Mouse (Mus musculus) MEL (cell line): ENCODE results near the gene Kcnj15. TPM values are rescaled to one million over a fixed set of nuclear protein-coding genes. Genes with fewer than 3 reads are reported as not detected.

ENCODE experiments used
- DNase-seq: peaks from one replicate; pipeline ENCODE4 v3.0.0; 2011; ENCODE audit warnings: low read depth, low spot score
- H3K27ac ChIP-seq: 2 replicates; pipeline ENCODE4 v1.5.1; 2012; ENCODE audit warnings: low read depth, mild to moderate bottlenecking, control low read depth, low read length, moderate library complexity; ENCODE audit not compliant: control insufficient read depth
- H3K27me3 ChIP-seq, 2 experiments: fragments of 150-350 bp in 1 of 2; sonication (generic) in 1 of 2; 2 replicates each; pipeline ENCODE4 v1.6.1; 2012; ENCODE audit warnings: low read length in 2 of 2, mild to moderate bottlenecking in 2 of 2, improper control_type of control experiment in 1 of 2, moderate library complexity in 1 of 2; ENCODE audit not compliant: insufficient read depth in 2 of 2, control insufficient read depth in 1 of 2
- H3K36me3 ChIP-seq, 2 experiments: 2 replicates each; pipeline ENCODE4 v1.6.1; 2012 to 2014; ENCODE audit warnings: low read length in 2 of 2, improper control_type of control experiment in 1 of 2, inconsistent platforms in 1 of 2, mild to moderate bottlenecking in 1 of 2; ENCODE audit not compliant: insufficient read depth in 2 of 2, control insufficient read depth in 1 of 2
- H3K4me1 ChIP-seq, 2 experiments: fragments of 150-350 bp in 1 of 2; sonication (generic) in 1 of 2; 2 replicates each; pipeline ENCODE4 v1.6.1; 2012; ENCODE audit warnings: low read length in 2 of 2, improper control_type of control experiment in 1 of 2, mild to moderate bottlenecking in 1 of 2; ENCODE audit not compliant: insufficient read depth in 2 of 2, control insufficient read depth in 1 of 2
- H3K4me3 ChIP-seq, 2 experiments: fragments of 150-350 bp in 1 of 2; sonication (generic) in 1 of 2; 2 replicates each; pipeline ENCODE4 v1.5.1; 2012; ENCODE audit warnings: low read depth in 2 of 2, low read length in 2 of 2, mild to moderate bottlenecking in 2 of 2, moderate library complexity in 2 of 2, control low read depth in 1 of 2, improper control_type of control experiment in 1 of 2; ENCODE audit not compliant: control insufficient read depth in 1 of 2, insufficient read depth in 1 of 2
- H3K79me2 ChIP-seq: 2 replicates; pipeline ENCODE4 v1.6.1; 2012; ENCODE audit warnings: mild to moderate bottlenecking, low read length, moderate library complexity; ENCODE audit not compliant: control insufficient read depth, poor library complexity, insufficient read depth
- H3K9ac ChIP-seq: 2 replicates; pipeline ENCODE4 v1.6.1; 2012; ENCODE audit warnings: low read depth, mild to moderate bottlenecking, control low read depth, low read length, moderate library complexity; ENCODE audit not compliant: control insufficient read depth, poor library complexity, severe bottlenecking
- H3K9me3 ChIP-seq: fragments of 150-350 bp; sonication (generic); replicated peaks from 2 replicates; pipeline ENCODE4 v1.6.1; 2012; ENCODE audit warnings: mild to moderate bottlenecking, low read length, improper control_type of control experiment, moderate library complexity; ENCODE audit not compliant: insufficient read depth
- EP300 ChIP-seq, 2 experiments: IDR thresholded peaks; 2 replicates each; pipeline ENCODE4 v1.6.1; 2011; ENCODE audit warnings: improper control_type of control experiment in 2 of 2, low read length in 2 of 2, low read depth in 1 of 2, mild to moderate bottlenecking in 1 of 2
- HCFC1 ChIP-seq: IDR thresholded peaks from 2 replicates; pipeline ENCODE4 v1.6.1; 2012; ENCODE audit warnings: low read depth, mild to moderate bottlenecking, inconsistent platforms, low read length, improper control_type of control experiment, moderate library complexity
- JUND ChIP-seq: IDR thresholded peaks from 2 replicates; pipeline ENCODE4 v1.6.1; 2011; ENCODE audit warnings: low read depth, mild to moderate bottlenecking, improper control_type of control experiment, low read length
- MAFK ChIP-seq: IDR thresholded peaks from 2 replicates; pipeline ENCODE4 v1.6.1; 2011; ENCODE audit warnings: low read depth, mild to moderate bottlenecking, low read length, improper control_type of control experiment, borderline replicate concordance
- MAX ChIP-seq: IDR thresholded peaks from 2 replicates; pipeline ENCODE4 v1.6.1; 2011; ENCODE audit warnings: low read length, improper control_type of control experiment
- MAZ ChIP-seq: IDR thresholded peaks from 2 replicates; pipeline ENCODE4 v1.6.1; 2012; ENCODE audit warnings: low read depth, mild to moderate bottlenecking, inconsistent platforms, low read length, improper control_type of control experiment
- MEF2A ChIP-seq: IDR thresholded peaks from 2 replicates; pipeline ENCODE4 v1.6.1; 2014; ENCODE audit warnings: low read depth, mild to moderate bottlenecking, inconsistent platforms, low read length, improper control_type of control experiment; ENCODE audit not compliant: poor library complexity, insufficient replicate concordance, severe bottlenecking; ENCODE audit errors: extremely low read depth
- MXI1 ChIP-seq: IDR thresholded peaks from 2 replicates; pipeline ENCODE4 v1.6.1; 2011; ENCODE audit warnings: mild to moderate bottlenecking, low read depth, low read length, improper control_type of control experiment
- MYB ChIP-seq: IDR thresholded peaks from 2 replicates; pipeline ENCODE4 v1.6.1; 2011; ENCODE audit warnings: mild to moderate bottlenecking, low read depth, low read length, improper control_type of control experiment
- MYC ChIP-seq: IDR thresholded peaks from 2 replicates; pipeline ENCODE4 v1.6.1; 2011; ENCODE audit warnings: low read depth, mild to moderate bottlenecking, low read length, improper control_type of control experiment, moderate library complexity
- POLR2AphosphoS2 ChIP-seq: IDR thresholded peaks from 2 replicates; pipeline ENCODE4 v1.6.1; 2011; ENCODE audit warnings: low read length, improper control_type of control experiment
- POLR2AphosphoS5 ChIP-seq: IDR thresholded peaks from 2 replicates; pipeline ENCODE4 v1.6.1; 2012; ENCODE audit warnings: low read depth, borderline replicate concordance, mild to moderate bottlenecking, inconsistent platforms, low read length, moderate library complexity, mixed read lengths
- TAL1 ChIP-seq: IDR thresholded peaks from 2 replicates; pipeline ENCODE4 v1.6.1; 2012; ENCODE audit warnings: mild to moderate bottlenecking, inconsistent platforms, low read length, moderate library complexity, mixed read lengths
- TCF12 ChIP-seq: IDR thresholded peaks from 2 replicates; pipeline ENCODE4 v1.6.1; 2014; ENCODE audit warnings: low read depth, mild to moderate bottlenecking, inconsistent platforms, low read length, improper control_type of control experiment, moderate library complexity
- USF1 ChIP-seq: IDR thresholded peaks from 2 replicates; pipeline ENCODE4 v1.6.1; 2014; ENCODE audit warnings: low read depth, mild to moderate bottlenecking, inconsistent platforms, low read length, improper control_type of control experiment, moderate library complexity
- ZKSCAN1 ChIP-seq: IDR thresholded peaks from 2 replicates; pipeline ENCODE4 v1.6.1; 2012; ENCODE audit warnings: low read depth, mild to moderate bottlenecking, inconsistent platforms, low read length, improper control_type of control experiment, moderate library complexity
- ZNF384 ChIP-seq: IDR thresholded peaks from 2 replicates; pipeline ENCODE4 v1.6.1; 2012; ENCODE audit warnings: low read depth, mild to moderate bottlenecking, inconsistent platforms, low read length, improper control_type of control experiment
- polyA plus RNA-seq, 2 experiments: library from polyadenylated mRNA; stranded (reverse) in 1 of 2; unstranded in 1 of 2; fragments of >175 nt in 1 of 2; fragments of >200 nt in 1 of 2; gene quantifications; 2 replicates each; pipeline versions ENCODE4 v1.2.1 to v1.2.4; 2012; ENCODE audit warnings: low replicate concordance in 2 of 2, low read depth in 1 of 2; ENCODE audit not compliant: insufficient read length in 2 of 2, insufficient read depth in 1 of 2, missing spikeins in 1 of 2
- total RNA-seq: library from RNA; depleted of rRNA; stranded (reverse); fragments of 300-350 nt; gene quantifications from 2 replicates; pipeline ENCODE4 v1.2.3, GENCODE M21; 2012

Gene Kcnj15
- total and polyA plus RNA-seq, 3 experiments: not detected

GRCm38 (mm10) chr16:95303676-95304075 lies 46.3 kb downstream of the Kcnj15 start:
- Histone ChIP-seq H3K27me3 (no peaks in the 10 kb centered on the region), H3K9me3 (no peaks in the 10 kb centered on the region), H3K36me3 (no peaks in the 10 kb centered on the region), H3K27ac (no peak overlapping the region), H3K9ac (no peak overlapping the region), H3K4me3 (no peak overlapping the region), H3K79me2 (no peaks in the 10 kb centered on the region), H3K4me1 (no peaks in the 10 kb centered on the region)
- DNase-seq: no peak
- TF ChIP-seq TAL1 (no peak), MAFK (no peak), MYB (no peak), ZKSCAN1 (no peak), POLR2AphosphoS2 (no peak), USF1 (no peak), EP300 (IDR thresholded peaks at IDR 0.05; ENCODE audit: low read depth in 1 of 2, low read length in 2 of 2) (no peak), MAX (no peak), HCFC1 (no peak), MYC (no peak)

GRCm38 (mm10) chr16:95307823-95308360 lies 50.5 kb downstream of the Kcnj15 start:
- H3K4me3 ChIP-seq: no peak overlapping the region
- no peaks in the 10 kb centered on the region for H3K4me1 ChIP-seq
- no peak overlapping the region for H3K27ac ChIP-seq
- no peaks in the 10 kb centered on the region for H3K79me2 ChIP-seq
- no peaks in the 10 kb centered on the region for H3K9me3 ChIP-seq
- no peak overlapping the region for H3K9ac ChIP-seq
- H3K27me3 ChIP-seq: no peaks in the 10 kb centered on the region
- no peak for TF ChIP-seq TCF12
- no peak for TF ChIP-seq ZNF384
- TF ChIP-seq HCFC1: no peak
- no peak for TF ChIP-seq MAZ
- TF ChIP-seq POLR2AphosphoS5: no peak
- no peak for TF ChIP-seq JUND
- no peak for TF ChIP-seq TAL1
- no peak for TF ChIP-seq USF1
- TF ChIP-seq MAFK: no peak
- no peak for TF ChIP-seq MXI1
- TF ChIP-seq POLR2AphosphoS2: no peak
- TF ChIP-seq MEF2A: no peak
- TF ChIP-seq ZKSCAN1: no peak
- no peak for DNase-seq
- H3K36me3 ChIP-seq: no peaks in the 10 kb centered on the region
